32 mouse cellular contexts compared by ENCODE assay signal in the genomic region with DNA sequence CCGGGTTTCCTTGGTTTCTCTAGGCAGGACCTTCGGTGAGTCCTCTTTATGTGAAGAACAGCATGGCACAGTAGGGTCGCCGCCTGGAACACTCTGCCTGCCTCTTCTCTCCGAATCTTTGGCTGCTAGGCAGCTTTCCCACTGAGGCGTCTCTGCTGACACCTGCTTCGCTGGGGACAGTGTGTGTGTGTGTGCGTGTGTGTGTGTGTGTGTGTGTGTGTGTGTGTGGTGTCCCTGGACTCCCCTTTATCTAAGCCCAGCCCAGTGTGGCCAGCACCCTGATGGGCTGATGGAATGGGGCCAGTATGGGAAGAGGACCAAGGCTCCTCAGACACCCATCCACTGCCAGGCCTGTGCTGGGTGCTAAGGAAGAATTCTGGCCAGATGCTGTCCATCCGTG. TPM values are rescaled to one million over a fixed set of nuclear protein-coding genes. Genes with fewer than 3 reads are reported as not detected.
DNase-seq lines count a peak whose midpoint lies in the region; ATAC-seq and TF ChIP-seq lines count a peak whose summit lies in the region.
"Had no signal": no experiment of that assay in that cellular context is flagged by ENCODE, and none has a peak within 500 bp of the region (broad histone marks: within the 10 kb centered on the region; RNA-seq: fewer than 3 reads in every experiment).

No protein-coding gene starts in this region.

- intact Hi-C loops in left cerebral cortex, adult 2 months (cut with DNase I): no loop called here

- H3K9ac ChIP-seq in forebrain, embryonic 14.5 days (ENCODE audit: low read length): no peak overlapping the region
- H3K9ac ChIP-seq: heart, embryonic 12.5 days; limb, embryonic 13.5 days; lung, embryonic 15.5 days; neural tube, embryonic 12.5 days had no signal

- TF ChIP-seq CTCF in left cerebral cortex, adult 2 months (IDR thresholded peaks at IDR 0.05): no peak
- TF ChIP-seq CTCF in cortical plate, adult 2 months (IDR thresholded peaks at IDR 0.05; ENCODE audit: extremely low read depth, insufficient read depth, low read length): no peak

- peaks cover 8% of the 10 kb centered on the region for H3K4me1 ChIP-seq in forebrain, embryonic 14.5 days (ENCODE audit: control insufficient read depth, insufficient read depth, low read length)
- H3K4me1 ChIP-seq in forebrain, embryonic 10.5 days: peaks cover 18% of the 10 kb centered on the region
- H3K4me1 ChIP-seq in cortical plate, adult 2 months (ENCODE audit: control insufficient read depth, insufficient read depth, low read length): peaks cover 8% of the 10 kb centered on the region
- H3K4me1 ChIP-seq: heart, embryonic 12.5 days; limb, embryonic 13.5 days; lung, embryonic 15.5 days; neural tube, embryonic 12.5 days had no signal

- no peak overlapping the region for H3K27ac ChIP-seq in forebrain, embryonic 14.5 days (ENCODE audit: low read depth, low read length)
- H3K27ac ChIP-seq in forebrain, embryonic 10.5 days: no peak overlapping the region
- H3K27ac ChIP-seq in left cerebral cortex, adult 2 months: peak overlapping the region; percentile 85
- 0 out of 2 replicates have a peak overlapping the region, but pooled peaks have one; percentile 13 for H3K27ac ChIP-seq in cortical plate, adult 2 months (ENCODE audit: insufficient read depth, low read length)
- H3K27ac ChIP-seq: heart, adult 2 months; limb, embryonic 13.5 days; lung, embryonic 15.5 days; neural tube, embryonic 12.5 days had no signal

- no peak for TF ChIP-seq POLR2A in cortical plate, adult 2 months (IDR thresholded peaks at IDR 0.05; ENCODE audit: extremely low read depth, insufficient read depth, low read length)

- ATAC-seq in forebrain, embryonic 14.5 days: no peak
- ATAC-seq: CD4-positive, CD25-positive, alpha-beta regulatory T cell, adult 4 months; hindbrain, embryonic 16.5 days; midbrain, embryonic 16.5 days had no signal

- no peaks in the 10 kb centered on the region for H3K27me3 ChIP-seq in forebrain, embryonic 14.5 days (replicated peaks; ENCODE audit: control insufficient read depth, insufficient read depth, low read length)
- H3K27me3 ChIP-seq in forebrain, embryonic 10.5 days (ENCODE audit: poor library complexity, severe bottlenecking): peaks cover 13% of the 10 kb centered on the region
- H3K27me3 ChIP-seq: neural tube, embryonic 12.5 days had no signal

- H3K4me3 ChIP-seq in forebrain, embryonic 14.5 days (ENCODE audit: low read depth, low read length): no peak overlapping the region
- H3K4me3 ChIP-seq in forebrain, embryonic 10.5 days: no peak overlapping the region
- no peak overlapping the region for H3K4me3 ChIP-seq in left cerebral cortex, adult 2 months
- H3K4me3 ChIP-seq in cortical plate, adult 2 months (ENCODE audit: insufficient read depth, low read length): peak overlapping the region; percentile 15; the same call in 1 of the 2 replicates
- H3K4me3 ChIP-seq: heart, adult 2 months; heart, embryonic 12.5 days; limb, embryonic 13.5 days; lung, embryonic 15.5 days; myocyte; neural tube, embryonic 12.5 days had no signal

- no peak overlapping the region for H3K4me2 ChIP-seq in forebrain, embryonic 14.5 days (ENCODE audit: low read length)
- H3K4me2 ChIP-seq: heart, embryonic 12.5 days; limb, embryonic 13.5 days; liver, embryonic 11.5 days; lung, embryonic 15.5 days; midbrain, embryonic 11.5 days; neural tube, embryonic 12.5 days had no signal

- peaks cover 5% of the 10 kb centered on the region; the same call in 1 of the 2 replicates for H3K36me3 ChIP-seq in forebrain, embryonic 14.5 days (ENCODE audit: control insufficient read depth, insufficient read depth, low read length)
- H3K36me3 ChIP-seq in forebrain, embryonic 10.5 days (replicated peaks): peaks cover 16% of the 10 kb centered on the region
- H3K36me3 ChIP-seq: heart, embryonic 12.5 days; limb, embryonic 13.5 days; lung, embryonic 15.5 days; neural tube, embryonic 12.5 days had no signal

- DNase-seq in forebrain, embryonic 14.5 days (ENCODE audit: low spot score): peak; percentile 16
- DNase-seq in forebrain, embryonic 10.5 days (ENCODE audit: extremely low spot score, low spot score): no peak
- no peak for DNase-seq in left cerebral cortex, adult 2 months (ENCODE audit: extremely low spot score in 1 of 2, low spot score in 2 of 2)
- no peak for DNase-seq in left cerebral cortex, adult 9 months (ENCODE audit: low spot score in 2 of 2)
- DNase-seq in cerebellum, postnatal 10 days: peak; percentile 73 to 81
- no peak for DNase-seq in kidney, adult 9 months
- DNase-seq: adrenal gland, postnatal 36 days; heart, adult 2 months; kidney, adult 18-20 months; kidney, postnatal 36 days; layer of hippocampus, postnatal 36 days; right cerebral cortex, adult 18-20 months; spleen, adult 18-20 months; thymus, postnatal 14 days had no signal

- WGBS in forebrain, embryonic 14.5 days: 75% methylated on average over 9 of the region's 9 CpGs
- WGBS in forebrain, embryonic 10.5 days: 79% methylated on average over 9 of the region's 9 CpGs

- H3K9me3 ChIP-seq in forebrain, embryonic 14.5 days (replicated peaks; ENCODE audit: control insufficient read depth, low read length): no peaks in the 10 kb centered on the region
- no peaks in the 10 kb centered on the region for H3K9me3 ChIP-seq in forebrain, embryonic 10.5 days
- H3K9me3 ChIP-seq: heart, embryonic 12.5 days; limb, embryonic 13.5 days; lung, embryonic 15.5 days; neural tube, embryonic 12.5 days had no signal

RNA-seq across cellular contexts. Expression of gene Mpped1, which starts 9.8 kb away (rescaled TPM):
- polyA plus RNA-seq in forebrain, embryonic 14.5 days (2014; fragmentation: Nextera tagmentation; extraction: Ambion mirVana): 194 and 262 TPM in 2 replicates
- 33.4 and 35.9 TPM in 2 replicates for polyA plus RNA-seq in forebrain, embryonic 10.5 days (2016; fragmentation: Nextera tagmentation; extraction: Ambion mirVana)
- 100 to 1,000 TPM; 201 to 208 TPM for total RNA-seq in left cerebral cortex, adult 2 months (2021)
- 160 and 176 TPM in 2 replicates for polyA plus RNA-seq in cortical plate, adult 2 months (2012; rRNA removed)
- total RNA-seq: adrenal gland, adult 18-20 months; adrenal gland, postnatal 36 days; gastrocnemius, adult 8-10 months; heart, adult 2 months; hematopoietic stem cell, adult 5-6 weeks; megakaryocyte progenitor cell, adult 5-6 weeks had no signal
- polyA plus RNA-seq: CD4-positive, CD25-positive, alpha-beta regulatory T cell, adult 4 months; heart, adult 2 months; heart, postnatal 0 days; liver, embryonic 16.5 days; myocyte; urinary bladder, adult 2 months had no signal

Comparison
In these comparisons a context has a peak if more than half of its experiments do, and no peak if none do; other contexts are left out.
1. DNase-seq: peak in forebrain, embryonic 14.5 days (single experiment) and cerebellum, postnatal 10 days (2 of 2); none in forebrain, embryonic 10.5 days (single experiment), left cerebral cortex, adult 2 months (0 of 2), left cerebral cortex, adult 9 months (0 of 2) and kidney, adult 9 months (single experiment).
2. H3K27ac ChIP-seq: peak in left cerebral cortex, adult 2 months (single experiment) and cortical plate, adult 2 months (single experiment); none in forebrain, embryonic 14.5 days (single experiment) and forebrain, embryonic 10.5 days (single experiment).